Mouse (Mus musculus) myocyte (in vitro differentiated cells): ENCODE data around the gene P3h2.

Source experiments
- MAX ChIP-seq: IDR thresholded peaks from one replicate; pipeline ENCODE4 v1.6.1; 2011; ENCODE audit warnings: low read depth, mild to moderate bottlenecking, control low read depth
- POLR2A ChIP-seq: IDR thresholded peaks from one replicate; pipeline ENCODE4 v1.6.1; 2011; ENCODE audit warnings: low read depth, mild to moderate bottlenecking, control low read depth, moderate library complexity; ENCODE audit not compliant: insufficient read length
- POLR2AphosphoS2 ChIP-seq: IDR thresholded peaks from one replicate; pipeline ENCODE4 v1.6.1; 2011; ENCODE audit warnings: low read depth, control low read depth; ENCODE audit not compliant: insufficient read length
- USF1 ChIP-seq: IDR thresholded peaks from one replicate; pipeline ENCODE4 v1.6.1; 2011; ENCODE audit warnings: low read depth, mild to moderate bottlenecking, control low read depth, moderate library complexity

GRCm38 (mm10) chr16:25912185-25912584 is 193.4 kb downstream of the P3h2 start:
- TF ChIP-seq USF1: no peak
- no peak for TF ChIP-seq POLR2A
- no peak for TF ChIP-seq POLR2AphosphoS2
- TF ChIP-seq MAX: no peak
